Mouse (Mus musculus): ENCODE measurements at regions not wholly inside any gene's neighbourhood (a gene's known extent, or its start where the extent isn't known, plus 50 kb on each side); places are given as distances from the start of the nearest gene placed in this dataset.
A peak's percentile ranks its signal among the peaks of the same experiment; 100 is the strongest.

- intact Hi-C loops (cut with DNase I; ENCODE audit: low total_unique reads): loop anchor here (10.0 kb wide), 1 partner anchor 154 kb away; no protein-coding TSS in a partner anchor
Observed at GRCm38 (mm10) chr4:105318421-105318820, 161.3 kb downstream of the Plpp3 start.

GRCm38 (mm10) chr4:105323446-105323845 lies 166.3 kb downstream of the Plpp3 start:
- intact Hi-C loops (cut with DNase I; ENCODE audit: low total_unique reads): no loop called here
- DNase-seq: no peak

More at GRCm38 (mm10) chr4:105318421-105318820, 161.3 kb downstream of the Plpp3 start:
- DNase-seq: no peak

- peak; percentile 37 for DNase-seq
- intact Hi-C loops (cut with DNase I; ENCODE audit: low total_unique reads): no loop called here
Observed at GRCm38 (mm10) chr4:105326989-105327388, 169.8 kb downstream of the Plpp3 start.

GRCm38 (mm10) chr4:105327711-105328471 lies 170.7 kb downstream of the Plpp3 start:
- DNase-seq: no peak
- intact Hi-C loops (cut with DNase I; ENCODE audit: low total_unique reads): no loop called here

- peak; percentile 83 for DNase-seq
- intact Hi-C loops (cut with DNase I; ENCODE audit: low total_unique reads): no loop called here
Observed at GRCm38 (mm10) chr4:105328776-105329175, 171.6 kb downstream of the Plpp3 start.

- no peak for DNase-seq
- intact Hi-C loops (cut with DNase I; ENCODE audit: low total_unique reads): no loop called here
Observed at GRCm38 (mm10) chr4:105332081-105332480, 174.9 kb downstream of the Plpp3 start.

- DNase-seq: no peak
- intact Hi-C loops (cut with DNase I; ENCODE audit: low total_unique reads): no loop called here
Observed at GRCm38 (mm10) chr4:105335872-105336271, 178.7 kb downstream of the Plpp3 start.

- DNase-seq: no peak
- intact Hi-C loops (cut with DNase I; ENCODE audit: low total_unique reads): no loop called here
Observed at GRCm38 (mm10) chr4:105336557-105336956, 179.4 kb downstream of the Plpp3 start.

GRCm38 (mm10) chr4:105338131-105338530 lies 181.0 kb downstream of the Plpp3 start:
- intact Hi-C loops (cut with DNase I; ENCODE audit: low total_unique reads): no loop called here
- DNase-seq: no peak

- intact Hi-C loops (cut with DNase I; ENCODE audit: low total_unique reads): no loop called here
- DNase-seq: peak; percentile 34
Observed at GRCm38 (mm10) chr4:105338861-105339260, 181.7 kb downstream of the Plpp3 start.

- DNase-seq: no peak
- intact Hi-C loops (cut with DNase I; ENCODE audit: low total_unique reads): no loop called here
Observed at GRCm38 (mm10) chr4:105341274-105341673, 184.1 kb downstream of the Plpp3 start.

- intact Hi-C loops (cut with DNase I; ENCODE audit: low total_unique reads): no loop called here
Observed at GRCm38 (mm10) chr4:105346846-105347245, 189.7 kb downstream of the Plpp3 start.

GRCm38 (mm10) chr4:105347911-105348310 lies 190.8 kb downstream of the Plpp3 start:
- intact Hi-C loops (cut with DNase I; ENCODE audit: low total_unique reads): no loop called here

More at GRCm38 (mm10) chr4:105346846-105347245, 189.7 kb downstream of the Plpp3 start:
- no peak for DNase-seq

GRCm38 (mm10) chr4:105349316-105350207 lies 192.4 kb downstream of the Plpp3 start:
- intact Hi-C loops (cut with DNase I; ENCODE audit: low total_unique reads): no loop called here
- DNase-seq: no peak

More at GRCm38 (mm10) chr4:105347911-105348310, 190.8 kb downstream of the Plpp3 start:
- DNase-seq: no peak

GRCm38 (mm10) chr4:105352342-105352741 lies 195.2 kb downstream of the Plpp3 start:
- DNase-seq: peak; percentile 66

GRCm38 (mm10) chr4:105352953-105353352 lies 195.8 kb downstream of the Plpp3 start:
- intact Hi-C loops (cut with DNase I; ENCODE audit: low total_unique reads): no loop called here
- DNase-seq: no peak

More at GRCm38 (mm10) chr4:105352342-105352741, 195.2 kb downstream of the Plpp3 start:
- intact Hi-C loops (cut with DNase I; ENCODE audit: low total_unique reads): no loop called here

GRCm38 (mm10) chr4:105354097-105354496 lies 196.9 kb downstream of the Plpp3 start:
- intact Hi-C loops (cut with DNase I; ENCODE audit: low total_unique reads): no loop called here
- no peak for DNase-seq

- intact Hi-C loops (cut with DNase I; ENCODE audit: low total_unique reads): no loop called here
- no peak for DNase-seq
Observed at GRCm38 (mm10) chr4:105356616-105357015, 199.5 kb downstream of the Plpp3 start.

- DNase-seq: no peak
- intact Hi-C loops (cut with DNase I; ENCODE audit: low total_unique reads): no loop called here
Observed at GRCm38 (mm10) chr4:105358725-105359124, 201.6 kb downstream of the Plpp3 start.

- no peak for DNase-seq
- intact Hi-C loops (cut with DNase I; ENCODE audit: low total_unique reads): no loop called here
Observed at GRCm38 (mm10) chr4:105364496-105364895, 207.3 kb downstream of the Plpp3 start.
